Mouse (Mus musculus): ENCODE results near the gene Zswim7.

- TF ChIP-seq CTCF (conservative IDR thresholded peaks at IDR 0.05; ENCODE audit: low read length) (no peak), NANOG (IDR thresholded peaks at IDR 0.05; ENCODE audit: borderline replicate concordance, low read length) (no peak), POU5F1 (IDR thresholded peaks at IDR 0.05; ENCODE audit: borderline replicate concordance, low read length) (no peak)
Measured at GRCm38 (mm10) chr11:62270851-62271250, 10.3 kb downstream of the Zswim7 start.
